Mouse (Mus musculus) left cerebral cortex, adult 8-10 months (tissue): Measurements from ENCODE around the gene Vmn1r125. TPM values are rescaled to one million over a fixed set of nuclear protein-coding genes. Genes with fewer than 3 reads are reported as not detected.
"Not testable (repeated sequence)": the region's sequence is repeated elsewhere in the genome, so short reads cannot be mapped to it uniquely, and the experiment has no call there.

Experiments
- DNase-seq, 2 experiments: peaks; one replicate each; pipeline ENCODE4 v3.0.0; 2022; ENCODE audit warnings: low spot score in 2 of 2
- total RNA-seq, 4 experiments: library from RNA; stranded (reverse); gene quantifications; 2 replicates each; pipeline ENCODE4 v1.2.4; 2022

Vmn1r125 gene
- total RNA-seq = not detected

DNA sequence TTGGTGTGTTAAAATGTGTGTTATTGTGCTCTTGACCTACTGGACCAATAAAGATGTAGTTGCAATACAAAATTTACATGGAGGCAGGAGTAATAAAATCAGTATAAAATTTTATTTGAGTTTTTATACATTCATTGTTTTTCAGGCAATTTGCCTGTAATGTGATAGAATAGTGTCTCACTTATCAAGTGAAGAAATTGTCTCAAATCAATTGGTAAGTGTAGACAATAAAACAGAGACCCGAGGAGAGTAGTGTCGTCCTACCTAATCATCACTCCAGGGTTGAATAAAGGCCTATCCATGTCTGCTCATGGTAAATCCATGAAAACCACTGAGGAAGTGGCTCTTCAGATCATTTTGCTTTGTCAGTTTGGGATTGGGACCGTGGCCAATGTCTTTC lies at the start of gene Vmn1r125:
TSS of gene Vmn1r125 (plus strand) at position 301 of the 400 bp plus-strand sequence.
- not testable (repeated sequence) for DNase-seq

DNA sequence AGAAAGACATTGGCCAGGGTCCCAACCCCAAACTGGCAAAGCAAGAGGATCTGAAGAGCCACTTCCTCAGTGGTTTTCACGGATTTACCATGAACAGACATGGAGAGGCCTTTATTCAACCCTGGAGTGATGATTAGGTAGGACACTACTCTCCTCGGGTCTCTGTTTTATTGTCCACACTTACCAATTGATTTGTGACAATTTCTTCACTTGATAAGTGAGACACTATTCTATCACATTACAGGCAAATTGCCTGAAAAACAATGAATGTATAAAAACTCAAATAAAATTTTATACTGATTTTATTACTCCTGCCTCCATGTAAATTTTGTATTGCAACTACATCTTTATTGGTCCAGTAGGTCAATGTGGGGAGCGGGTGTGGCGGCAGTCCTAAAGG lies 11.5 kb upstream of the Vmn1r125 start, which contains the start of gene Vmn1r124:
TSS of gene Vmn1r124 (minus strand) at position 101 of the 400 bp plus-strand sequence.
- not testable (repeated sequence) for DNase-seq

DNA sequence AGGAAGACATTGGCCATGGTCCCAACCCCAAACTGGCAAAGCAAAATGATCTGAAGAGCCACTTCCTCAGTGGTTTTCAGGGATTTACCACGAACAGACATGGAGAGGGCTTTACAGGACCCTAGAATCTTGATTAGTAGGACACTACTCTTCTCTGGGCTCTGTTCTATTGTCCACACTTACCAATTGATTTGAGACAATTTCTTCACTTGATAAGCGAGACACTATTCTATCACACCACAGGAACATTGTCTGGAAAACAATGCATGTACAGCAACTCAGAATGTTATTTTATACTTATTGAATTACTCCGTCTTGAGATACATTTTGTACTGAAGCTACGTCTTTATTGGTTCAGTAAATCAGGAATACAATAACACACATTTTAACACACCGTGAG lies 29.4 kb downstream of the Vmn1r125 start, which contains the start of gene Vmn1r126:
TSS of gene Vmn1r126 (minus strand) at position 101 of the 400 bp plus-strand sequence.
- not testable (repeated sequence) for DNase-seq

DNA sequence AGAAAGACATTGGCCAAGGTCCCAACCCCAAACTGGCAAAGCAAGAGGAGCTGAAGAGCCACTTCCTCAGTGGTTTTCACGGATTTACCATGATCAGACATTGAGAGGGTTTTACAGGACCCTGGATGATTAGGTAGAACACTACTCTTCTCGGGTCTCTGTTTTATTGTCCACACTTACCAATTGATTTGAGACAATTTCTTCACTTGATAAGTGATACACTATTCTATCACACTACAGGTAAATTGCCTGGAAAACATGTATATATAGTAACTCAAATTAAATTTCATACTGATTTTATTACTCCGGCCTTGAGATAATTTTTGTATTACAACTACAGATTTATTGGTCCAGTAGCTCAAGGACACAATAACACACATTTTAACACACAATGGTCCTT lies 47.8 kb downstream of the Vmn1r125 start, which contains the start of gene Vmn1r127:
TSS of gene Vmn1r127 (minus strand) at position 101 of the 400 bp plus-strand sequence.
- DNase-seq = not testable (repeated sequence)

Other genes starting within 250 kb of the Vmn1r125 start
- not detected for gene Vmn1r120, start 218.4 kb upstream of the Vmn1r125 start, total RNA-seq
- gene Vmn1r121, start 173.7 kb upstream of the Vmn1r125 start, total RNA-seq = not detected
- not detected for gene Vmn1r122, start 138.1 kb upstream of the Vmn1r125 start, total RNA-seq
- not detected for gene Vmn1r123, start 110.0 kb upstream of the Vmn1r125 start, total RNA-seq
- not detected for gene Gm5157, start 81.8 kb upstream of the Vmn1r125 start, total RNA-seq
- gene Vmn1r124, start 11.6 kb upstream of the Vmn1r125 start, total RNA-seq = not detected
- gene Vmn1r126, start 29.3 kb downstream of the Vmn1r125 start, total RNA-seq = not detected
- not detected for gene Vmn1r127, start 47.7 kb downstream of the Vmn1r125 start, total RNA-seq
- not detected for gene Vmn1r128, start 77.2 kb downstream of the Vmn1r125 start, total RNA-seq
- not detected for gene Vmn1r129, start 89.1 kb downstream of the Vmn1r125 start, total RNA-seq
- not detected for gene Gm6882, start 160.6 kb downstream of the Vmn1r125 start, total RNA-seq
- not detected for gene Vmn1r130, start 239.6 kb downstream of the Vmn1r125 start, total RNA-seq